Mouse (Mus musculus): ENCODE measurements around the gene Tmem101.

Gene Tmem101

GRCm38 (mm10) chr11:102158024-102158423, 1.8 kb upstream of the Tmem101 start:
- in situ Hi-C loops (cut with MboI; ENCODE audit: unreplicated experiment in 2 of 2), result loop anchor here in 1 of 2 experiments (5.0 kb wide), 1 partner anchor 69 kb away; no protein-coding TSS in a partner anchor

- in situ Hi-C loops (cut with MboI; ENCODE audit: unreplicated experiment in 2 of 2), result loop anchor here in 1 of 2 experiments (5.0 kb wide), 1 partner anchor 71 kb away; no protein-coding TSS in a partner anchor
These were observed 534 bp upstream of the Tmem101 start for GRCm38 (mm10) chr11:102156786-102157089.

- in situ Hi-C loops (cut with MboI; ENCODE audit: unreplicated experiment in 2 of 2), result loop anchor here in 1 of 2 experiments (5.0 to 10.0 kb wide), 2 partner anchors 80 to 153 kb away; no protein-coding TSS in a partner anchor
These were observed 8.8 kb downstream of the Tmem101 start for GRCm38 (mm10) chr11:102147213-102147989.

- in situ Hi-C loops (cut with MboI; ENCODE audit: unreplicated experiment in 2 of 2), result loop anchor here in 1 of 2 experiments (5.0 to 10.0 kb wide), 2 partner anchors 81 to 152 kb away; no protein-coding TSS in a partner anchor
These were observed 9.7 kb downstream of the Tmem101 start for GRCm38 (mm10) chr11:102146531-102146930.

- in situ Hi-C loops (cut with MboI; ENCODE audit: unreplicated experiment in 2 of 2), result loop anchor here in 1 of 2 experiments (5.0 to 10.0 kb wide), 2 partner anchors 81 to 151 kb away; no protein-coding TSS in a partner anchor
These were observed 10.2 kb downstream of the Tmem101 start for GRCm38 (mm10) chr11:102146005-102146404.

- in situ Hi-C loops (cut with MboI; ENCODE audit: unreplicated experiment in 2 of 2), result loop anchor here in 1 of 2 experiments (5.0 to 10.0 kb wide), 2 partner anchors 82 to 151 kb away; no protein-coding TSS in a partner anchor
These were observed 10.7 kb downstream of the Tmem101 start, which contains the start of gene Nags for GRCm38 (mm10) chr11:102145471-102146001. Gene Nags, plus strand, starts transcription at chr11:102145513.

GRCm38 (mm10) chr11:102144957-102145470, 11.2 kb downstream of the Tmem101 start:
- in situ Hi-C loops (cut with MboI; ENCODE audit: unreplicated experiment in 2 of 2), result loop anchor here (5.0 to 10.0 kb wide), 3 partner anchors 82 to 153 kb away; no protein-coding TSS in a partner anchor

GRCm38 (mm10) chr11:102142355-102142754, 13.8 kb downstream of the Tmem101 start:
- in situ Hi-C loops (cut with MboI; ENCODE audit: unreplicated experiment in 2 of 2), result loop anchor here (5.0 to 10.0 kb wide), 2 partner anchors 148 to 150 kb away; no protein-coding TSS in a partner anchor

GRCm38 (mm10) chr11:102140508-102140907, 15.7 kb downstream of the Tmem101 start:
- in situ Hi-C loops (cut with MboI; ENCODE audit: unreplicated experiment in 2 of 2), result loop anchor here (5.0 to 10.0 kb wide), 2 partner anchors 146 to 148 kb away; no protein-coding TSS in a partner anchor

GRCm38 (mm10) chr11:102138447-102138740, 17.8 kb downstream of the Tmem101 start:
- in situ Hi-C loops (cut with MboI; ENCODE audit: unreplicated experiment in 2 of 2), result loop anchor here (5.0 kb wide), 3 partner anchors 36 to 76 kb away; partner anchors contain the start of gene Ppy (in 1 of the 2)

- in situ Hi-C loops (cut with MboI; ENCODE audit: unreplicated experiment in 2 of 2), result loop anchor here (5.0 kb wide), 3 partner anchors 36 to 76 kb away; partner anchors contain the start of gene Ppy (in 1 of the 2)
These were observed 18.4 kb downstream of the Tmem101 start for GRCm38 (mm10) chr11:102137625-102138446.

- in situ Hi-C loops (cut with MboI; ENCODE audit: unreplicated experiment in 2 of 2), result no loop called here
These were observed 21.7 kb downstream of the Tmem101 start for GRCm38 (mm10) chr11:102134516-102134915.

GRCm38 (mm10) chr11:102117386-102117785, 38.8 kb downstream of the Tmem101 start:
- in situ Hi-C loops (cut with MboI; ENCODE audit: unreplicated experiment in 2 of 2), result no loop called here

GRCm38 (mm10) chr11:102116241-102116640, 40.0 kb downstream of the Tmem101 start:
- in situ Hi-C loops (cut with MboI; ENCODE audit: unreplicated experiment in 2 of 2), result no loop called here

GRCm38 (mm10) chr11:102111576-102111975, 44.6 kb downstream of the Tmem101 start:
- in situ Hi-C loops (cut with MboI; ENCODE audit: unreplicated experiment in 2 of 2), result no loop called here

- in situ Hi-C loops (cut with MboI; ENCODE audit: unreplicated experiment in 2 of 2), result no loop called here
These were observed 48.5 kb downstream of the Tmem101 start, which contains the start of gene Pyy for GRCm38 (mm10) chr11:102107732-102108131. Gene Pyy, minus strand, starts transcription at chr11:102107832.

GRCm38 (mm10) chr11:102106911-102107310, 49.3 kb downstream of the Tmem101 start:
- in situ Hi-C loops (cut with MboI; ENCODE audit: unreplicated experiment in 2 of 2), result no loop called here

Data from v-Abl transformed pro-B cells (cell line).